Mouse (Mus musculus) stomach, embryonic 15.5 days (tissue): ENCODE measurements around the gene Cat. TPM values are rescaled to one million over a fixed set of nuclear protein-coding genes. Genes with fewer than 3 reads are reported as not detected.

Experiments
- ATAC-seq: fragments of 200-750 bp; cut with Nextera tagmentation; 2 replicates; pipeline ENCODE4 v1.8.0; 2017; ENCODE audit warnings: low read depth, moderate number of reproducible peaks, moderate TSS enrichment; ENCODE audit not compliant: insufficient read depth, low FRiP score
- H3K27ac ChIP-seq: fragments of 300-500 bp; sonication (generic); 2 replicates; pipeline ENCODE4 v1.5.1; 2015; ENCODE audit warnings: mild to moderate bottlenecking, inconsistent platforms
- H3K27me3 ChIP-seq: fragments of 300-500 bp; sonication (generic); replicated peaks from 2 replicates; pipeline ENCODE4 v1.6.1; 2015; ENCODE audit warnings: inconsistent platforms
- H3K36me3 ChIP-seq: fragments of 300-500 bp; sonication (generic); 2 replicates; pipeline ENCODE4 v1.6.1; 2015; ENCODE audit warnings: inconsistent platforms
- H3K4me1 ChIP-seq: fragments of 300-500 bp; sonication (generic); 2 replicates; pipeline ENCODE4 v1.6.1; 2015; ENCODE audit warnings: inconsistent platforms
- H3K4me2 ChIP-seq: fragments of 300-500 bp; sonication (generic); 2 replicates; pipeline ENCODE4 v1.6.1; 2015; ENCODE audit warnings: mild to moderate bottlenecking, inconsistent platforms
- H3K4me3 ChIP-seq: fragments of 300-500 bp; sonication (generic); replicated peaks from 2 replicates; pipeline ENCODE4 v1.5.1; 2015; ENCODE audit warnings: inconsistent platforms
- H3K9ac ChIP-seq: fragments of 300-500 bp; sonication (generic); 2 replicates; pipeline ENCODE4 v1.6.1; 2015; ENCODE audit warnings: inconsistent platforms
- H3K9me3 ChIP-seq: fragments of 300-500 bp; sonication (generic); 2 replicates; pipeline ENCODE4 v1.6.1; 2016; ENCODE audit warnings: inconsistent platforms
- WGBS: fragments of 180-500 bp; shearing (Covaris S2); methylation state at CpG from one replicate; pipeline ENCODE4 v1.1.7; 2015; 5-methylcytosine and 5-hydroxymethylcytosine counted together
- polyA plus RNA-seq: library from polyadenylated mRNA; unstranded; fragments of >200 nt; fragmentation: Nextera tagmentation; extraction: Ambion mirVana; gene quantifications from 2 replicates; pipeline ENCODE4 v1.2.1, GENCODE M21; 2015

The Cat gene
- polyA plus RNA-seq, result 105 and 126 TPM in 2 replicates

GRCm38 (mm10) chr2:103484617-103485401, at the start of gene Cat:
Gene Cat, minus strand, starts transcription at chr2:103485160.
- Histone ChIP-seq H3K27me3 (no peaks in the 10 kb centered on the region), H3K4me2 (peak within 1 kb of the TSS; percentile 65), H3K9me3 (no peaks in the 10 kb centered on the region), H3K27ac (peak within 1 kb of the TSS; percentile 97), H3K4me1 (0 out of 2 replicates have a peak, but pooled peaks cover 6% of the 10 kb centered on the region), H3K36me3 (no peaks in the 10 kb centered on the region), H3K9ac (peak within 1 kb of the TSS; percentile 72), H3K4me3 (peak within 1 kb of the TSS; percentile 82)
- peak; percentile 99 for ATAC-seq
- under 1% methylated on average over 41 of the region's 41 CpGs for WGBS

- no peaks in the 10 kb centered on the region for H3K36me3 ChIP-seq
- no peak overlapping the region for H3K9ac ChIP-seq
- H3K4me1 ChIP-seq, result no peaks in the 10 kb centered on the region
- H3K27me3 ChIP-seq, result no peaks in the 10 kb centered on the region
- WGBS, result 81% methylated on average over 1 of the region's 1 CpGs
- no peak overlapping the region for H3K27ac ChIP-seq
- no peaks in the 10 kb centered on the region for H3K9me3 ChIP-seq
- no peak for ATAC-seq
- no peak overlapping the region for H3K4me3 ChIP-seq
- no peak overlapping the region for H3K4me2 ChIP-seq
Measured at GRCm38 (mm10) chr2:103525596-103525995, 40.6 kb upstream of the Cat start.

- WGBS, result 39% methylated on average over 1 of the region's 1 CpGs
Measured at GRCm38 (mm10) chr2:103516472-103516871, 31.5 kb upstream of the Cat start.

GRCm38 (mm10) chr2:103515513-103516180, 30.7 kb upstream of the Cat start:
- no peak overlapping the region for H3K4me2 ChIP-seq
- H3K4me3 ChIP-seq, result no peak overlapping the region
- H3K9me3 ChIP-seq, result no peaks in the 10 kb centered on the region
- H3K27me3 ChIP-seq, result no peaks in the 10 kb centered on the region
- 70% methylated on average over 6 of the region's 6 CpGs for WGBS
- no peak overlapping the region for H3K27ac ChIP-seq
- no peak overlapping the region for H3K9ac ChIP-seq
- no peak for ATAC-seq
- no peaks in the 10 kb centered on the region for H3K36me3 ChIP-seq
- no peaks in the 10 kb centered on the region for H3K4me1 ChIP-seq

More at GRCm38 (mm10) chr2:103516472-103516871, 31.5 kb upstream of the Cat start:
- H3K4me3 ChIP-seq, result no peak overlapping the region
- H3K9me3 ChIP-seq, result no peaks in the 10 kb centered on the region
- no peak for ATAC-seq
- H3K9ac ChIP-seq, result no peak overlapping the region
- no peaks in the 10 kb centered on the region for H3K36me3 ChIP-seq
- H3K4me1 ChIP-seq, result no peaks in the 10 kb centered on the region
- H3K27ac ChIP-seq, result no peak overlapping the region
- H3K4me2 ChIP-seq, result no peak overlapping the region
- no peaks in the 10 kb centered on the region for H3K27me3 ChIP-seq

- WGBS, result 82% methylated on average over 5 of the region's 5 CpGs
- no peak for ATAC-seq
Measured at GRCm38 (mm10) chr2:103512066-103512795, 27.3 kb upstream of the Cat start.

GRCm38 (mm10) chr2:103511631-103512030, 26.7 kb upstream of the Cat start:
- Histone ChIP-seq H3K4me3 (no peak overlapping the region), H3K4me2 (no peak overlapping the region), H3K9me3 (no peaks in the 10 kb centered on the region), H3K27me3 (no peaks in the 10 kb centered on the region), H3K36me3 (no peaks in the 10 kb centered on the region), H3K4me1 (no peaks in the 10 kb centered on the region), H3K27ac (no peak overlapping the region), H3K9ac (no peak overlapping the region)
- 87% methylated on average over 1 of the region's 1 CpGs for WGBS
- no peak for ATAC-seq

More at GRCm38 (mm10) chr2:103512066-103512795, 27.3 kb upstream of the Cat start:
- Histone ChIP-seq H3K36me3 (no peaks in the 10 kb centered on the region), H3K27me3 (no peaks in the 10 kb centered on the region), H3K27ac (no peak overlapping the region), H3K4me3 (no peak overlapping the region), H3K9me3 (no peaks in the 10 kb centered on the region), H3K9ac (no peak overlapping the region), H3K4me2 (no peak overlapping the region), H3K4me1 (no peaks in the 10 kb centered on the region)

GRCm38 (mm10) chr2:103511042-103511441, 26.1 kb upstream of the Cat start:
- H3K9me3 ChIP-seq, result no peaks in the 10 kb centered on the region
- no peak overlapping the region for H3K4me3 ChIP-seq
- no peak overlapping the region for H3K9ac ChIP-seq
- no peaks in the 10 kb centered on the region for H3K27me3 ChIP-seq
- H3K4me1 ChIP-seq, result no peaks in the 10 kb centered on the region
- H3K36me3 ChIP-seq, result no peaks in the 10 kb centered on the region
- H3K27ac ChIP-seq, result no peak overlapping the region
- no peak overlapping the region for H3K4me2 ChIP-seq
- 84% methylated on average over 1 of the region's 1 CpGs for WGBS
- ATAC-seq, result no peak

GRCm38 (mm10) chr2:103507651-103508050, 22.7 kb upstream of the Cat start:
- no peaks in the 10 kb centered on the region for H3K4me1 ChIP-seq
- H3K4me3 ChIP-seq, result no peak overlapping the region
- H3K36me3 ChIP-seq, result no peaks in the 10 kb centered on the region
- H3K27ac ChIP-seq, result no peak overlapping the region
- no peaks in the 10 kb centered on the region for H3K9me3 ChIP-seq
- no peak overlapping the region for H3K9ac ChIP-seq
- ATAC-seq, result no peak
- H3K4me2 ChIP-seq, result no peak overlapping the region
- WGBS, result 77% methylated on average over 1 of the region's 1 CpGs
- no peaks in the 10 kb centered on the region for H3K27me3 ChIP-seq

GRCm38 (mm10) chr2:103505956-103506355, 21.0 kb upstream of the Cat start:
- H3K36me3 ChIP-seq, result no peaks in the 10 kb centered on the region
- H3K4me1 ChIP-seq, result no peaks in the 10 kb centered on the region
- no peak for ATAC-seq
- no peak overlapping the region for H3K4me3 ChIP-seq
- no peaks in the 10 kb centered on the region for H3K27me3 ChIP-seq
- no peak overlapping the region for H3K9ac ChIP-seq
- 95% methylated on average over 2 of the region's 2 CpGs for WGBS
- H3K4me2 ChIP-seq, result no peak overlapping the region
- no peak overlapping the region for H3K27ac ChIP-seq
- no peaks in the 10 kb centered on the region for H3K9me3 ChIP-seq

- H3K36me3 ChIP-seq, result no peaks in the 10 kb centered on the region
- no peak overlapping the region for H3K4me2 ChIP-seq
- 89% methylated on average over 1 of the region's 1 CpGs for WGBS
- no peaks in the 10 kb centered on the region for H3K9me3 ChIP-seq
- H3K27me3 ChIP-seq, result no peaks in the 10 kb centered on the region
- no peak overlapping the region for H3K27ac ChIP-seq
- no peak for ATAC-seq
- H3K4me3 ChIP-seq, result no peak overlapping the region
- H3K9ac ChIP-seq, result no peak overlapping the region
- no peaks in the 10 kb centered on the region for H3K4me1 ChIP-seq
Measured at GRCm38 (mm10) chr2:103504463-103504862, 19.5 kb upstream of the Cat start.

GRCm38 (mm10) chr2:103500769-103501168, 15.8 kb upstream of the Cat start:
- Histone ChIP-seq H3K4me1 (no peaks in the 10 kb centered on the region), H3K4me2 (no peak overlapping the region), H3K9me3 (no peaks in the 10 kb centered on the region), H3K4me3 (no peak overlapping the region), H3K27me3 (no peaks in the 10 kb centered on the region), H3K36me3 (no peaks in the 10 kb centered on the region), H3K27ac (no peak overlapping the region), H3K9ac (no peak overlapping the region)
- WGBS, result 67% methylated on average over 2 of the region's 2 CpGs
- ATAC-seq, result no peak
